Mouse (Mus musculus): ENCODE data around the gene Smtnl2.

DNA sequence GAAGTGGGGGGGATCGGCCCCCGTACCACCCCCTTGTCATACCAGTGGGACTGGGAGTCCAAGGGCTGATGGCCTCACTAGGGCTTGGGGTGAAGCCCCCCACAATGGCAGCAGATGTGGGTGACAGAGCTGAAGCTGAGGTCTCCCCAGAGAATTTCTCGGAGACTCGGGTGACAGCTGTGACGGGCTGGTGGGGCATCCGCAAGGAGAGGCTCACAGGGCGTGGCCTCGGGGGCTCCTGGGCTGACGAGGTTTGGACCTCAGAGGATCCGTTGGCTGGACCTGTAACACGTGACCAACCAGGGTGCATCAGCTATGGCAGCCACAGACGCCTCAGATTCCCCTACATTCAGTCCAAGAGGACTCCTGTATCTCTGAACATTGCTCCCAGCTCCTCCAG lies 8.5 kb downstream of the Smtnl2 start:
- TF ChIP-seq TAL1 (IDR thresholded peaks at IDR 0.05; ENCODE audit: low read length) (no peak), GATA1 (IDR thresholded peaks at IDR 0.05; ENCODE audit: low read length) (no peak)

Measured in erythroblast, embryonic 14.5 days (primary cell).